Comparison of ENCODE assay signal across 12 mouse cellular contexts in the genomic region with DNA sequence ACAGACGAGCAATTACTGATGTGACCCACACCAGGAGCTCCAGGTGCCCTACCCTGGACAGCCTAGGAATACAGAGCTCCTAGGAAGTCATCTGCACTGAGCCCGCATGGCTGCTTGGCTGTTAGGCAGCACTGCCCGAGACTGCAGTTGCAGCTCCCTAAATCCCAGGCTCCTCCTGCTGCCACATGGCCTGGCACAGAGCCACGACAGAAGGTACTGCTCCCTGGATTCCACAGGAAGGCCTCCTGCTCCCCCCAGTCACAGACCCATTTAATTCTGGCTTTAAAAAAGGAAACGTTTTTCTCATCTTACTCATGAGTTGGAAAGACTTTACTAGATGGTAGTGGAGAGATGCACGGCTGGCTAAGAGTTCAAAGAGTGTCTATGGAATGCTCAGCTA. TPM values are rescaled to one million over a fixed set of nuclear protein-coding genes. Genes with fewer than 3 reads are reported as not detected.
DNase-seq lines count a peak whose midpoint lies in the region; ATAC-seq and TF ChIP-seq lines count a peak whose summit lies in the region.
"Had no signal": no experiment of that assay in that cellular context is flagged by ENCODE, and none has a peak within 500 bp of the region (broad histone marks: within the 10 kb centered on the region; RNA-seq: fewer than 3 reads in every experiment).

No protein-coding gene starts in this region.

- ATAC-seq in embryonic facial prominence, embryonic 14.5 days (ENCODE audit: low read depth): no peak
- ATAC-seq in kidney, embryonic 16.5 days (ENCODE audit: low FRiP score, low TSS enrichment): no peak
- ATAC-seq: intestine, embryonic 16.5 days had no signal

- H3K9ac ChIP-seq in embryonic facial prominence, embryonic 14.5 days (ENCODE audit: low read depth, low read length): no peak overlapping the region
- H3K9ac ChIP-seq in kidney, embryonic 16.5 days (replicated peaks; ENCODE audit: low read length): no peak overlapping the region
- H3K9ac ChIP-seq: midbrain, embryonic 12.5 days had no signal

- H3K36me3 ChIP-seq in embryonic facial prominence, embryonic 14.5 days (ENCODE audit: control insufficient read depth, insufficient read depth, low read length): no peaks in the 10 kb centered on the region
- H3K36me3 ChIP-seq in embryonic facial prominence, embryonic 10.5 days (replicated peaks): no peaks in the 10 kb centered on the region
- H3K36me3 ChIP-seq in kidney, embryonic 16.5 days (ENCODE audit: insufficient read depth, low read length): no peaks in the 10 kb centered on the region
- H3K36me3 ChIP-seq: midbrain, embryonic 12.5 days had no signal

- TF ChIP-seq CTCF in brain, embryonic 14.5 days (IDR thresholded peaks at IDR 0.05; ENCODE audit: borderline replicate concordance, extremely low read depth, insufficient read depth, insufficient read length): no peak

- no peak overlapping the region for H3K4me3 ChIP-seq in embryonic facial prominence, embryonic 14.5 days (ENCODE audit: low read depth, low read length)
- H3K4me3 ChIP-seq in embryonic facial prominence, embryonic 10.5 days: no peak overlapping the region
- no peak overlapping the region for H3K4me3 ChIP-seq in kidney, embryonic 16.5 days (ENCODE audit: low read length)
- H3K4me3 ChIP-seq: midbrain, embryonic 12.5 days had no signal

- peaks cover 17% of the 10 kb centered on the region for H3K27me3 ChIP-seq in embryonic facial prominence, embryonic 14.5 days (replicated peaks; ENCODE audit: control insufficient read depth, insufficient read depth, low read length)
- H3K27me3 ChIP-seq in embryonic facial prominence, embryonic 10.5 days (replicated peaks; ENCODE audit: low read depth, poor library complexity, severe bottlenecking): peaks cover 34% of the 10 kb centered on the region
- H3K27me3 ChIP-seq in kidney, embryonic 16.5 days (ENCODE audit: insufficient read depth, low read length): peaks cover 22% of the 10 kb centered on the region

- no peak for TF ChIP-seq POLR2A in brain, embryonic 14.5 days (IDR thresholded peaks at IDR 0.05; ENCODE audit: borderline replicate concordance, extremely low read depth, insufficient read depth, insufficient read length, poor library complexity, severe bottlenecking)

- H3K27ac ChIP-seq in embryonic facial prominence, embryonic 14.5 days (replicated peaks; ENCODE audit: low read depth, low read length): no peak overlapping the region
- H3K27ac ChIP-seq in embryonic facial prominence, embryonic 10.5 days (replicated peaks): no peak overlapping the region
- no peak overlapping the region for H3K27ac ChIP-seq in kidney, embryonic 16.5 days (ENCODE audit: low read length)
- H3K27ac ChIP-seq: midbrain, embryonic 12.5 days had no signal

- no peak overlapping the region for H3K4me2 ChIP-seq in embryonic facial prominence, embryonic 14.5 days (ENCODE audit: low read depth, low read length)
- H3K4me2 ChIP-seq in kidney, embryonic 16.5 days (replicated peaks; ENCODE audit: low read depth, low read length): no peak overlapping the region
- H3K4me2 ChIP-seq: midbrain, embryonic 12.5 days had no signal

- H3K9me3 ChIP-seq in embryonic facial prominence, embryonic 14.5 days (ENCODE audit: control insufficient read depth, low read length): no peaks in the 10 kb centered on the region
- H3K9me3 ChIP-seq in embryonic facial prominence, embryonic 10.5 days: no peaks in the 10 kb centered on the region
- H3K9me3 ChIP-seq in kidney, embryonic 16.5 days (ENCODE audit: low read length): no peaks in the 10 kb centered on the region
- H3K9me3 ChIP-seq: midbrain, embryonic 12.5 days had no signal

- DNase-seq in embryonic facial prominence, embryonic 14.5 days (ENCODE audit: low spot score): peak; percentile 54
- DNase-seq in embryonic facial prominence, embryonic 10.5 days (ENCODE audit: low spot score): no peak
- peak; percentile 65 for DNase-seq in layer of hippocampus, adult 11-12 months (ENCODE audit: low spot score)
- no peak for DNase-seq in layer of hippocampus, adult 9-10 months (ENCODE audit: low spot score)
- DNase-seq in brain, embryonic 14.5 days (ENCODE audit: low read depth): peak; percentile 78
- DNase-seq in layer of hippocampus, adult 18-20 months (ENCODE audit: low spot score in 2 of 2): peak; percentile 72 to 80
- no peak for DNase-seq in gastrocnemius, postnatal 10 days
- DNase-seq: gastrocnemius, postnatal 25 days had no signal

- peaks cover 14% of the 10 kb centered on the region for H3K4me1 ChIP-seq in embryonic facial prominence, embryonic 14.5 days (ENCODE audit: control insufficient read depth, insufficient read depth, low read length)
- H3K4me1 ChIP-seq in embryonic facial prominence, embryonic 10.5 days: peaks cover 18% of the 10 kb centered on the region
- H3K4me1 ChIP-seq in kidney, embryonic 16.5 days (ENCODE audit: insufficient read depth, low read length): peaks cover 17% of the 10 kb centered on the region

- 30% methylated on average over 6 of the region's 6 CpGs for WGBS in embryonic facial prominence, embryonic 14.5 days
- WGBS in embryonic facial prominence, embryonic 10.5 days: 71% methylated on average over 6 of the region's 6 CpGs
- WGBS in kidney, embryonic 16.5 days: 37% methylated on average over 6 of the region's 6 CpGs

RNA-seq across cellular contexts. Expression of a gene that starts 10.0 kb away (rescaled TPM):
- 2.6 and 3.3 TPM in 2 replicates for polyA plus RNA-seq in embryonic facial prominence, embryonic 14.5 days (2014; fragmentation: Nextera tagmentation; extraction: Ambion mirVana)
- 1.1 and 1.3 TPM in 2 replicates for polyA plus RNA-seq in embryonic facial prominence, embryonic 10.5 days (2016; fragmentation: Nextera tagmentation; extraction: Ambion mirVana)
- polyA plus RNA-seq in brain, embryonic 14.5 days (2012; rRNA removed): 32.1 and 33.4 TPM in 2 replicates
- total RNA-seq in layer of hippocampus, adult 18-20 months (2021): 100 to 1,000 TPM; 272 to 273 TPM
- 0.53 and 0.55 TPM in 2 replicates for polyA plus RNA-seq in kidney, embryonic 16.5 days (2015; fragmentation: Nextera tagmentation; extraction: Ambion mirVana)
- 1 to 10 TPM in 1 of 2 experiments, under 1 TPM in 1; 0.63 to 1.8 TPM for total RNA-seq in gastrocnemius, postnatal 10 days (2021)
- total RNA-seq: MEL had no signal

Comparison
In these comparisons a context has a peak if more than half of its experiments do, and no peak if none do; other contexts are left out.
1. DNase-seq: peak in embryonic facial prominence, embryonic 14.5 days (single experiment), layer of hippocampus, adult 11-12 months (single experiment), brain, embryonic 14.5 days (single experiment) and layer of hippocampus, adult 18-20 months (2 of 2); none in embryonic facial prominence, embryonic 10.5 days (single experiment), layer of hippocampus, adult 9-10 months (single experiment) and gastrocnemius, postnatal 10 days (single experiment).